Mouse (Mus musculus) liver, adult 2 months (tissue): Measurements from ENCODE around the gene Kazn.

ENCODE experiments used
- CTCF ChIP-seq: fragments of 200-500 bp; IDR thresholded peaks from 2 replicates; pipeline ENCODE4 v1.5.1; 2011; ENCODE audit warnings: low read depth, low read length, control low read depth
- POLR2A ChIP-seq: fragments of 200-500 bp; IDR thresholded peaks from 2 replicates; pipeline ENCODE4 v1.6.1; 2011; ENCODE audit warnings: low read length, control low read depth; ENCODE audit not compliant: insufficient read depth; ENCODE audit errors: extremely low read depth

DNA sequence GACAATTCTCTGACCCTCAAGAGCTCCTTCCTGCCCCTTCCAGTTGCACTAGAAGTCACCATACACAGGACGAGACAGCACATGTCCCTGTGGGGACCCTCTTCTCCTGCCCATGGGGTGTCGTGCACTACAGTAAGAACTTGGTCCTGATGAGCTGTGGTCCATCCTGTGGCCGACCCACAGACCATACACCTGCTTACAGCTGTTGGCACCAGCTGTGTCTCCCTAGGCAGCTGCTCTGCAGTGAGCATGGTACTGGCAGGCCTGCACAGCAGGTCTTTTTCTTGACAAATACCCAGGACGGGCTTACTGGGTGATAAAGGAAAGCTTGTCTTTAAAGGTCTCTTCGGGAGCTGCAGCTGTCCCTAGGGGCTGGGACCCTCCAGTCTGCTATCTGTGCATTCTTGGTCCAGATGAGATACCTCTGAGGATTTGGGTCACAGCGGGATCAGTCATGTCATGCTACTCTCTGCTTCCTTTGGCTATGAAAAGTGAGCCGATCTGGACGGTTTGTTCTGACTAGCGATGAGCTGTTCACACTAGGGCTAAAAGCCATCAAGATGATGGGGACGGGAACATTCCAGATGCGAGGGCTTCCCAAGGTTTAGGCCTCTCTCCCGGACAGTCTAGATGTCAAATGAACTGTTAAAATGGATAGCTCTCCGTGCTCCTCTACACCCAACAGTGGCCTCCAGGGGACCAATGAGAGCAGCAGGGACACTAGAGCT lies 179.9 kb downstream of the Kazn start:
- TF ChIP-seq CTCF (no peak), POLR2A (no peak)
